Mouse (Mus musculus) mesoderm, embryonic 11.5 days (tissue): ENCODE measurements at regions not wholly inside any gene's neighbourhood (a gene's known extent, or its start where the extent isn't known, plus 50 kb on each side); places are given as distances from the start of the nearest gene placed in this dataset.

Experiments used
- DNase-seq: peaks from one replicate; pipeline ENCODE4 v3.0.0-alpha.2; 2012; ENCODE audit warnings: low read depth, low spot score

DNA sequence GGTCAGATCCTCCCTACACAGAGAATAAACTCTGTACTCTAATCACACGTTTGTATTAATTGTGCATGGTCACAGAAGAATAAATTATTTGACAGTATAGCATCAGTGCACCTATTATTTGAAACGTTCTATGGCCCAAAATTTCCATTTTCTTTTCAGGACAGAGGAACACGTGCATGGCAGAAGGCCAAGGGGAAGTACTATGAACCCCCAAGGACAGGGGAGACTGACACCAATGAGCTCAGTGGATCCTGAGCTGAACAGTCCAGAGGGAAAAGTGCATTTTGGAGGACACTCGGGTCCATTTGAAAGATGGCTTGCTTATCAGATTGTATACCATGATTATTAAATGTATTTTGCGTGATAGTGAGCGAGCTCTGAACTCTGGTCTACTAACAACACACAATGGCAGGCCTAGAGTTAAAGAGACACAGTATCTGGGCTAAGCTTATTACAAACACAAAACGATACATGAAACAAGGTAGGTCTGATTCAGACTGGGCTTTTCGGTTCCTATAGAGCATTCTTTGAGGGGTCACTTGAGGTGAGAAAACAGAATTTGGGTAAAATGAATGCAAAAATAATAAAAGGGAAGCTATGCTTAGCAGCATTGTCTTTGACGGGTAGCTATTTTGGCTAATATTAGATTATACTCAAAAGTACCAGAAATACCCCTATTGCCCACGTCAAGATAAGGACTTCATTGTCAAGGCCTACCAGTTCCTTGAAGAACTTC, 1431.7 kb downstream of the Slc22a22 start:
- no peak for DNase-seq

DNA sequence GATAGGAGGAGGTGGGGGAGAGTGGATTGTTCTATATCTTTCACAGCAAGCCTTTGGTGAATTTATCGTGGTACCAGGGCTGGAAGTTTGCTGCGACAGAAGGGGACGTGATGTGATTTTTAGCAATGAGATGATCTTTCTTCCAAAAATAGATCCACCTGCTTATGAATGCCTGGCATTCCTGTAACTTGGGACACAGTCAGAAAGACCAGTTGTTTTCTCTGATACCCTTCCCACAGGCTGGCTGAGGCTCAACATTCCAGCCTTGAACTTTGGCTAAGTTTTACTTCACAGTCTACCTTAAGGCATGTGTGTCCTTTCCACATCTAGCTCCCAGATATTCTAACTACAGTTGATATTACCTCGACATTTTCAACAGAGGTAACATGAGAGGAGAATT, 1434.1 kb downstream of the Slc22a22 start:
- DNase-seq = no peak

DNA sequence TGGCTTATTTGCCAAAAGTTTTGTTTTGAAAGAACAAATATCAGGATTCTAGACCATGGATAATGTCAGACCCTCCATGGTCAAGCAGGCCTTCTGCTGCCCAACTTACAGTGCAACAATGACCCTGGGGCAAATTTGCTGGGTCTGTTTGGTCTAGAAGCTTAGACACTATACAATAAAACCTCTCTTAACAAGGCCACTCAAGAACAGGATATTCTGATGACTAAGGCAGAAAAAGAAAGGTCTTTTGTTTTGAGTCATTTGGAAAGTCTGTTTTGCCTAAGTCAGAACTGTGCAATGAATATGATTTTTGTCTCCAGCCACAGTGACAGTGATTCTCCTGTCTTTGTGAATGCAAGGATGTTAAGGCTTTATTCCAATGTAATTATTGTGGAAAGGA, 1435.0 kb downstream of the Slc22a22 start:
- DNase-seq = no peak

DNA sequence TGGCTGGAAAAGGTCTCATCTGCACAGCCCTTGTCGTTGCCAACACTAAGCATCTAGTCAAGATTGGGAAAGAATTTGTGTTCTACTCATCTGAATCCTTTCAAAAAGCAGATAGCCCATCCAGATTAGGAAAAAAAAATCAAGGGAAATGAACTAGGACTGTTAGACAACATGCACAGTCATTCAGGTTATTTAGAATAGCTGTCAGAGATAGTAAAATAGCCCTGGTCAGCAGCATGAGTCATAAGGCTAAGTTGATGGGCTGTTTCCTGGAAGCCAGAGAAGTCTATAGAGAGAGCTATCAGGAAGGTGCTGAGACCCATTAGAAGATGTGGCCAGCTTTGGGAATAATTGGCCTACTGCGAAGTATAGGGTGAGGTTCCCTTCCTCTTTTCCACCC, 1447.4 kb downstream of the Slc22a22 start:
- DNase-seq = no peak

DNA sequence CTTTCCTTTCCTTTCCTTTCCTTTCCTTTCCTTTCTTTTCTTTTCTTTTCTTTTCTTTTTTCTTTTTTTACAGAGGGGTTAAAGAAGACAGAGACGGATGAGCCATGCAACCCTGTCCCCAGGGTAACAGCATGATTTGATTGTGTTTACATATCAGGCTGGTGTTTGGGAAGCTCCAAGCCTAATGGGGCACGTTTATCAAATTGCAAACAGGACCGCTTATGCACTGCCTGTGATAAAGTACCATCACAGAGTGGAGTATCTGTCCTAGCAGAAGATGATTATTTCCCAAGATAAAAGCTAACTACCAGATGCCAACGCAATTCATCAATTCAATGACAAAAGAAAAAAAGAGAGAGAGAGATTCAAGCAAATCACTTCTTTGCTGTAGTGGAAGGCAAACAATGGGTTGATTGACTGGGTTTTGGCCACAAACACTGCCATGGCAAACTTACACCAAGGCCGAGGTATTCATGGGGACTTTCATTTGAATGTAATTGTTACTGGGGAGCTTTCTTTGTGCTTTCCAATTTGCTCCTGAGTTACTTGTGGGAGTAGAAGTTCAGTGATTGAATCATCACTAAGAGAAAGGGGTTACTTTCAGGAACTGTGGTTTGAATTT, 1450.1 kb downstream of the Slc22a22 start:
- DNase-seq = peak; percentile 20

DNA sequence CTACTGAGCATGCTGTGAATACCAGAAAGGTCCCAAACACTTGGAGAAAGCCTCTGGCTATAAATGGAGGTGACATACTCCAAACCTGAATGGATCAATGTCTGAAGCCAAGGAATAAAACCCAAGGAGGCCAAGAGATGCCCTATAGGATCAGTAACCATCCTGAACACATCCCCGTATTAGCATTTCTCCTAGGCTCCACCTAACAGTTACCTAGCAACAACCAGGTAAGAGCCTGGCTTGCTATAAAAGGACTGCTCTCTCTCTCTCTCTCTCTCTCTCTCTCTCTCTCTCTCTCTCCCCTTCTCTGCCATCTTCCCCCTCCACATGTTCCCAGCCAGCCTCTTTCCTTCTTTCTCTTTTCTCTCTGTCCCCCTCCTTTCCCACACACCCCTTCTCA, 1452.7 kb downstream of the Slc22a22 start:
- no peak for DNase-seq

DNA sequence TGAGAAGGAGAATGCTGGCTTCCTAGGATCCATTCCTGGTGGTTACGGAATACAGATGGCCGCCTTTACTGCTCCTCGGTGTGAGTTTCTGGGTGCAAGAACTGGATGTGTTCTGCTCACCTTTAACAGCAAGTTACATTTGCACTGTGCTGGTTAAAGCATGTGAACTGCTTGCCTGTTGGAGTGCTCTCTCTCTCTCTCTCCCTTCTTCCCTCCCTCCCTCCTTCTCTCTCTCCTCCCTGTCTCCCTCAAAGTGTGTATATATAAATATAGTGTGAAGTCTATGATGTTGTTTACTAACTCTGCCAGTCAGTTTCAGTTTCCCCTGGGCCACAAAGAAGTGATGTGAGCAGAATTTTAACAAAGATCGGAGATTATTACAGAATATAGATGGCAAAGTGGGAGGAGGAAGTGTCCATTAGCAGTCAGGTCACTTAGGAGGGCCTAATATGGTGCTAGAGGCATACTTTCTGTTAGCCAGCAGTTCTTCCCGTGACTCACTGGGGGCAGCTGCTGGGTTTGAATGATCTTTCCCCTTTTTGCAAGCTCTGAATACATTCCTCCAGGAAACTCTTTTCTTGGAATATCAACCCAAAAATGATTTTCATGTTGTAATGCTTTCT, 1453.5 kb downstream of the Slc22a22 start:
- no peak for DNase-seq

DNA sequence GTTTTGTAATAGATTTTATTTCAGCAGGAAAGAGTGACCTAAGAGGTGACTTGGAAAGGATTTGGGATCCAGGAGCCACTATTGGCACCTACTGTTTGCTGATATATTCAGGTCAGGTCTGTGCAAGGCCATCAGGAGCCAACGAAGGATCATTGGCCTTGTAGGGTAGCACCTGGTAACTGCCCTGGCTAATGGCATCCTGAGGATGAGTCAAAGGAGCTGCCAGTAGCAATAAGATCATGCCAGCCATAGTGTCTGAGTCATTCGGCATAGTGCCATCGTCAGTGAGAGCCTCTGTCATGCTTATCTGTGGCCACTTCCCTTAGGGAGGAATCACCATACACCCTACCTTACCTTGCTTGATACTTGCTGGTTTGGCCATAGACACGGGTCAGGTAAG, 1455.1 kb downstream of the Slc22a22 start:
- no peak for DNase-seq

DNA sequence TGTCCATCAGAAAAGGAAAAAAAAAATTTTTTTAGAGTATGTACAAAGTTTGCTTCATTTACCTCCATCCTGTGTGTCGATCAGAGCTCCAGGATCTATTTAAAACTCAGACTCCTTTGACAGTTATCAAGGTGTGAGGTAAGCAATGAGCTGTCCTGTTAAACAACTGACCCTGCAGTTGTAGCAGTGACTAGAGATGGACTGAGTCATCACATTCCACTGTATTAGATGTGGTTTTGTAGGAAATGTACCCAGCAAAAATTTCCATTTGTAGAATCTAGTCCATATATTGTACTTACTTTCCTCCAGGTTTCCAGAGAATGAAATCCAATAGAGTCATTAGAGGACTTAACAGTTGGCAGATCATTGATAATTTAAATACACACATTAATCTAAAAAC, 1459.3 kb downstream of the Slc22a22 start:
- DNase-seq = no peak

DNA sequence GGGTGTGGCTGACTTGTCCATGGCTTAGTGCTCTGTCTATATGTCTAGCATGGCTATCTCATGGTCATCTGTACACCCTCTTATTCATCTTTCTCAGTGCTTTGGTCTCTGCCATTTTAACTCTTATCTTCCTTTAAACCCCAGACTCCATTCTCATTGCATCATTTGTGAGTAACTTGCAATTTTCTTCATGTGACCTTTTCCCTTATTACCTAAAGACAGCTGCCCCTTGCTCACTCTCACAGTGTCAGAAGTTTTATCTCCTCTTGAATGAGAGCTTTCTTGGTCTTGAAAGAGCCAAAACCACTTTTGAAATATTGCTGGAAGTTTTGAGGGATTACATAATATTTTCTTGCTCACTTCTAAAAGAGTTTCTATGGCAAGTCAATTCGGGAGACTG, 1459.9 kb downstream of the Slc22a22 start:
- no peak for DNase-seq

DNA sequence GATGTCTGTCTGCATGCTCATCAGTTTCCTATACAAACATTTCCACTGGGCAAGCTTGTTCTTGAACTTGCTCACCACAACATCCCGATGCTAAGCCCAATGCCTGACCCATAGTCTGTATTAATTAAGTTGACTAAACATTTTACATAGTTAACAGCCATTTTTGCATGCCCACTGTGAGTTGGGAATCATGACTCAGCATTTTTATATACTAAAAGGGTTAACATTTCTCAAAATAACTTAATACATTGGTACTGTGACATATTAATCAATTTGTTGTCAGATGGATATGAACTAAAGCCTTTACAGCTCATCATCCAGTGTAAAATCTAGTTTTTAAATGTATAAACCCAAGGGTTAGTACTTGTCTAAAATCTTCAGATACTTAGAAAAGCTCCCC, 1461.4 kb downstream of the Slc22a22 start:
- no peak for DNase-seq

DNA sequence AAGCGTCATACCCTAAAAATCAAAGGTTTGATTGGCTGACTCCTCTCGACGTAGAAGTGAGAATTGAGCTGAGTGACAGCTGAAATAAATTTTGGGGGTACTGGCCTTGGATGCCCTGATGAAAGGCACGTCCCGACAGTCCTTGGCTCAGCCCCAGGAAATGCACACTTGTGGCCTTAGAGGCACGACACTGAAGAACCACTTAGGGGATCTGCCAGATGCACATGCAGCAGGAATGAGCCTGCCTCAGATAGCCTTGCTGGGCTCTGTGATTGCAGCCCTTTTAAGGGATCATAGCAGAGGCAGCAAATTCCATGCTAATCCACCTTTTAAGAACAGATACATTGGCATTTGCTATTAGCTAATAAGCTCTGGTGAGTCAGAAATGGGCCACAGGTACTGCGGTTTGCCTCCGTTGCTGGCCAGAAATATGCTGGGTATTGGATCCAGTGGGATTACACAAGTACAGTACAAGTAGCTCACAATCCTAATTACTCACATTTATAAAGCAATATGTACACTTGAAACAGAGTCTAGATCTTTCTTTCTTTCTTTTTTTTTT, 1463.3 kb downstream of the Slc22a22 start:
- DNase-seq = no peak

DNA sequence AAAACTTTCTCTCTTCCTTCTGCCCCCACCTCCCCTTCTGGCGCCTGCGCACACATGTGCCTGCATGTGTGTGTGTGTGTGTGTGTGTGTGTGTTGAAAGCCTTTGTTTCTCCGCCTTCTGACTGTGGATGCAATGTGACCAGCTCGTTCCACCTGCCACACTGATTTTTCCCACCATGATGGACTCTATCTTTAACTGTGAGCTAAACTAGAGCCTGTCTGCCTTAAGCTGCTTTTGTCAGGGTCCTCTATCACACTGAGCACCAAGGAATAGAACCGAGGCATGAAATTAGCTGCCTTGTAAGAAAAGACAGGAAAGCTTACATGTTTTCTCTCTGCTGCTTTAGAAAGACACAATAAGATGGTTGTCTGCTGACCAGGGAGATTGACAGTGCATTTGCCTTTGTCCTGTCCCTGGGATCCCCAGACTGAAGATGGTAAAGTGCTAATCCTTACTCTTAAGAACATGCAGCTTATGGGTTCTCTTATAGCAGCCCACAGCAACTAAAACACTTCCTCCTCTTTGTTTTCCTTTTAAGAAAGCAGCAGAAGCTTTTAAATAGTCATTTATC, 1468.7 kb downstream of the Slc22a22 start:
- DNase-seq = no peak

DNA sequence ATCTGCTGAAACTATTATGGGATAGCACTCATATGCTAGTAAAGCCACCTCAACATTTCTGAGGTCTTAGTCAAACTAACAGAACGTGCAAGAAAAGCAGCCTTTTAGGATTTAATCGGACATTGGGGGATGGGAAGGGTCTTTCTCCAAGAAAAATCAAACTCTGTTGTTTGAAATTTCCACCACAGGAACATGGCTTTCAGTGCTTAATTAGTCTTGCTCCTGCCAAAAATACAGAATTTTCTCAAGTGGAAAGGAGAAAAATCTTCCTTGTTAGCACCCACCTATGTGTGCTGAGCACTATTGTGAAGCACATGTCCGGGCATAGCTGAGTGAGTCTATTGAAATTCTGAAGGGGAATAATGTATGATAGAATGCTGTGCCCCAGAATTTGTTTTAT, 1470.0 kb downstream of the Slc22a22 start:
- no peak for DNase-seq

DNA sequence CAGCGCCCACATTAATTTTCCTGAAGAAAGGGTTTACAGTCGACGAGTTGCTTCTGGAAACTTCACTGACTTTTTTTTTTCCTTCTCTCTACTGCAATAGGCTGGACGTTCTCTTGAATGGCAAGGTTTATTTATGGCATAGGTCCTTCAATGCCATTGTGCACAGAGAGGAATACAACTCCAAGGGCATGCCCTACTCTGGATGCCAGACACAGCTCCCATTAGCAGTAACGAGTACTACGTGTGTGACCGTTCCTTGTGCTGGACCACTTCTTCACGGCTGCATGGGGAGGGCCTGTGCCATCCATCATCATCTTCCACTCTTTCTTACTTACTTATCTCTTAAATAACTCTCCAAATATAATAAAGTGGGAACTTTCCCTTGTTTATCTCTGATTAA, 1472.1 kb downstream of the Slc22a22 start:
- DNase-seq = no peak

DNA sequence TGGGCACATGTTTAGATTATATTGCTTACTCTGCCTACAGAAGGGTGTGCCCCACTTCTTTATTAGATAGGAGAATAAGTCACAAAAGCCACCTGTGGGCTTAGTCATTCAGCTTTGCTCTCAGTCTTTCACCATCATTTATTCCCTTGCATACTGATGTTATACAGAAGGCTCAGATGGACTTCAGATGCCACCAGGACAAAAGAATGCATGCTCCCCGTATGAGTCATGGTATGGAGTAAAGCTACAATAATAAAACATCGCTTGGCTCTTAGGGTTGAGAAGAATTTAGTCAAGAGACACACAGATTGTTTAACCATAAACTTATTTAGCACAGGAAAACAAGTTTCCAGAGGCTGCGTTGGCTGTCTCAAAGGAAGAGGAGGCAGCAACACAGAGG, 1473.5 kb downstream of the Slc22a22 start:
- DNase-seq = no peak

DNA sequence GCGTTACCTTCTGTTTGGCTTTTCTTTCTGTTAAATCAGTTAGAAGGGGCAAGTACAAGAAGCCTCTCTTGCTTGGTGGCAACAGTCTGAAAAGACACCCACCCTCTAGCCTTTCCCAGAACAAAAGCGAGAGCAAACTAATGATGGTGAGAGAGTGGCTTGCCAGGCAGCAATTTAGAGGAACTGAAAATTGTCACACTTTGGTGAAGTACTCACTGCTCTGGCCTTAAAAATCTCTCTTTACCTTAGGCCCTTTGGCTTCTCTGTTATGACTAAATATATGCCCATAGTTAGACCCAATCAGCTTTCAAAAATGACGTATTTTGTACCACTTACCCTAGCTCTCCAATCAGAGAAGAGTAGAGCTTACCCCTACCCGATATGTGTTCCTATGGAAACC, 1477.8 kb downstream of the Slc22a22 start:
- no peak for DNase-seq

DNA sequence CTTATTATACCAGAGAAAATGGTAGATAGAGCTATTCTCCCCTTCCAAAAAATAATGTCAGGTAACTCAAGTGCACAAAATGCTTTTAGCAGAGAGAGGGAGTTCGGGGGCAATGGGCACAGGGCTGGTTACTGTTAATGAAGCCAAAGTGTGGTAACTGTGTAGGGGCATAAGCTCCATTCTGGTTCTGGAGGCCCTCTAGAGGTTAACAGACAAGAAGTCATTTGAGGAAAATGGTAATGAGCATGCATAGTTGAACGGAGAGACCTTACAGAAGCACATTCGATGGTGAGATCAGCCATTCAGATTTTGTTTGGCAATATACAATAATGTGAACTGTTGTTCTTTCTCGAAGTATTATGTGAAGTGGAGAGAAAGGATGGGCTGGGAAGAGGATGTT, 1479.4 kb downstream of the Slc22a22 start:
- no peak for DNase-seq

DNA sequence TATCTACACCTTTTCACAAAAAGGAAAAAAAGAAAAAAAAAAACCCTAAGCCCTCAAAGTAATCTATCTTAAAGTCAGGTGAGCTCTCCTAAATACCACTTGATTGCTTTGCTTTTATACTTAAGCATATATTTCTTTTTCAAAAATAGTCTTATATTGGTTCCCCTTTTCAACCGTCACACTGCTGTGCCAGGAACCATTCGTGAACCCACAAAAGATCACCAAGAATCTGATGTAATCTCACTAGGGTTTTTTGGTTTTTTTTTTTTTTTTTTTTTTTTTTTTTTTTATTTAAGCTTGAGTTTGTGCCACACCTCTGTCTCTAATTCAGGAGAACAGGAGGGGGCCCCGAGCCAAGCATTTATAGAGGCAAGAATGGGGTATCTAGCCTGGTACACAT, 1482.7 kb downstream of the Slc22a22 start:
- no peak for DNase-seq

DNA sequence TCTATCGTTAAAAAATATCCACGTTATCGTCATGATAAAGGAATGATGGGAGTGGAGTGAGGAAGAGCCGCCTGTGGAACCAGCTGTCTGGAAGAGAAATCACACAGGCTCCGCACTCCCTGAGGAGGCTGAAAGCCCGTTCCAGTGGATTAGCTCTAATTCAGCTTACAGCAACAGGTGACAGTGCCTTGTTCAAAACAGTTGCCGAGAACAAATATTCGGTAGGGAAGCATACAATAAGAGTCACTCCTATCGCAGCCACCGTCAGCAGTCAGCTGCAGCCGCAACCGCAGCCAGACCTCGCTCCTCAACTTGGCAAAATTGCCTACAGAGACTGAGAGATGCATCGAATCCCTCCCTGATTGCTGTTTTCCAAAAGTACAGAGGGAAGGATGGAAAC, 1501.6 kb downstream of the Slc22a22 start:
- peak; percentile 9 for DNase-seq

DNA sequence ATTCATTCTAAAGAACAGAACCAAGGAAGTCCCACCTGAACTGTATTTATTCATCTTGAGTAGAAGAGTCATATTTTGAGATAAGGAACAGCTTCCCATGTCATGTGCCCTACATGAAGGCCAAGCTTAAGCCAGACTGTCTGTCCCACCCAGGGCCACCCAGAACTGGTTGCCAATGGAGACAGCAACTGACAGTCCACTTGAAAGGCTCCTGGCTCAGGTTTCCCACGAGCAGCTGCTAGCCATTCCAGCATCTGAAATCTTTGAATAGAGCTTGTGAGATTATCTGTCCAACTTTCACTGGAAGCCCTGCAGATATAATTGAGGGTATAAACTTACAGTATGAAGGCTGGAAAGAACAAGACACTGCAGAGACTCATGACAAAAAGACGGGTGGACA, 1510.6 kb downstream of the Slc22a22 start:
- DNase-seq = peak; percentile 30

DNA sequence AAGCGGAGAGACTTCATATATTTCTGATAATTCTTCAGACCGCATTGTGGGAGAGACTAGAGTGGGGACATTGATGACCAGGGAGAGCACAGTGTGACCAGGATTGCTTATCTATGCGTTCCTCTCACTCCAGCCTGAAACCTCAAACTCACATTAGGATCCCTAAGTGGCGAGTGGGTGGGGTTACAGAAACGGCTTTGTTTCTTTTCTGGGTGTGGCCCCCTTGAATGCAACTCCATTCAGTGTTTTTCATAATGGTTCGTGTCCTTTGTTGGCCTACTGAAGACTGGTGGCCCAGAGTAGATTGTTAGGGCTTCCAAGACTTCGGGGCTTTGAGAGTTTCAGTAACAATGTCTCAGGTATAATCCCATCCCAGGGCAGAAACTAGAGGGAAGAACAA, 1512.1 kb downstream of the Slc22a22 start:
- no peak for DNase-seq

DNA sequence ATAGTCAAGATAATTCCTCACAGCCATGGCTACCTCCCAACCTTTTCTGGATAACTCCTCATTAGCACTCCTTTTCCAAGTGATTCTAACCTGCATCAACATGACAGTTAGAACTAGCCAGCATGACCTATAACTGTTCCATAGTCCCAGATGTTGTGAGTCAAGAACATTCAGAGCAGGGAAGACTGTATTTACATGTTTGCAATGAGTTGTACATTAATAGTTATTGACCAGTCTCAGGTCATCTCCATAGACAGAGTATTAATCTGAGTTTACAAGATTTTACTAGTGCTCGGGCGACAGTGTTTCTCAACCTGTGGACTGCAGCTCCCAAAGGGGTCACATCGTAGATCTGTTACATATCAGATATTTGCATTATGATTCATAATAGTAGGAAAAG, 1515.3 kb downstream of the Slc22a22 start:
- no peak for DNase-seq
